Mouse (Mus musculus): Measurements from ENCODE around the gene Srebf2. TPM values are rescaled to one million over a fixed set of nuclear protein-coding genes. Genes with fewer than 3 reads are reported as not detected.

The Srebf2 gene
- polyA plus RNA-seq, 1 experiment from 2014 or later, result 244 TPM

- WGBS, result 31% methylated on average over 11 of the region's 11 CpGs
- Histone ChIP-seq H3K9me3 (no peaks in the 10 kb centered on the region), H3K27me3 (peaks cover 78% of the 10 kb centered on the region), H3K4me1 (peaks cover 43% of the 10 kb centered on the region), H3K9ac (no peak overlapping the region), H3K4me3 (replicated peaks) (no peak overlapping the region), H3K4me2 (no peak overlapping the region), H3K36me3 (replicated peaks) (no peaks in the 10 kb centered on the region), H3K27ac (no peak overlapping the region)
- ATAC-seq (ENCODE audit: low FRiP score), result no peak
Observed at GRCm38 (mm10) chr15:82215332-82216046, 68.5 kb downstream of the Srebf2 start.

- Histone ChIP-seq H3K27me3 (peaks cover 70% of the 10 kb centered on the region), H3K4me2 (no peak overlapping the region), H3K4me3 (replicated peaks) (no peak overlapping the region), H3K4me1 (peaks cover 49% of the 10 kb centered on the region), H3K27ac (no peak overlapping the region), H3K9ac (no peak overlapping the region), H3K9me3 (no peaks in the 10 kb centered on the region), H3K36me3 (replicated peaks) (no peaks in the 10 kb centered on the region)
- WGBS, result 41% methylated on average over 20 of the region's 20 CpGs
- no peak for ATAC-seq (ENCODE audit: low FRiP score)
Observed at GRCm38 (mm10) chr15:82216142-82216827, 69.3 kb downstream of the Srebf2 start.

- Histone ChIP-seq H3K4me1 (peaks cover 42% of the 10 kb centered on the region), H3K4me2 (no peak overlapping the region), H3K27ac (no peak overlapping the region), H3K9ac (0 out of 2 replicates have a peak overlapping the region, but pooled peaks have one; percentile 12), H3K9me3 (no peaks in the 10 kb centered on the region), H3K4me3 (replicated peaks) (no peak overlapping the region), H3K36me3 (replicated peaks) (no peaks in the 10 kb centered on the region), H3K27me3 (peaks cover 62% of the 10 kb centered on the region)
- ATAC-seq (ENCODE audit: low FRiP score), result no peak
- 10% methylated on average over 7 of the region's 7 CpGs for WGBS
Observed at GRCm38 (mm10) chr15:82217039-82217438, 70.1 kb downstream of the Srebf2 start.

GRCm38 (mm10) chr15:82217980-82218379, 71.0 kb downstream of the Srebf2 start:
- Histone ChIP-seq H3K9ac (no peak overlapping the region), H3K4me1 (peaks cover 34% of the 10 kb centered on the region), H3K4me2 (no peak overlapping the region), H3K36me3 (replicated peaks) (no peaks in the 10 kb centered on the region), H3K27ac (no peak overlapping the region), H3K9me3 (no peaks in the 10 kb centered on the region), H3K27me3 (peaks cover 62% of the 10 kb centered on the region), H3K4me3 (replicated peaks) (no peak overlapping the region)
- no peak for ATAC-seq (ENCODE audit: low FRiP score)
- 30% methylated on average over 9 of the region's 9 CpGs for WGBS

- no peak for ATAC-seq (ENCODE audit: low FRiP score)
- Histone ChIP-seq H3K36me3 (replicated peaks) (no peaks in the 10 kb centered on the region), H3K27ac (no peak overlapping the region), H3K27me3 (peaks cover 63% of the 10 kb centered on the region), H3K4me2 (no peak overlapping the region), H3K4me3 (replicated peaks) (no peak overlapping the region), H3K9me3 (no peaks in the 10 kb centered on the region), H3K4me1 (peaks cover 41% of the 10 kb centered on the region), H3K9ac (no peak overlapping the region)
- 84% methylated on average over 26 of the region's 26 CpGs for WGBS
Observed at GRCm38 (mm10) chr15:82218778-82219666, 72.0 kb downstream of the Srebf2 start.

- Histone ChIP-seq H3K36me3 (replicated peaks) (no peaks in the 10 kb centered on the region), H3K9ac (no peak overlapping the region), H3K4me3 (replicated peaks) (no peak overlapping the region), H3K27ac (no peak overlapping the region), H3K4me1 (peaks cover 48% of the 10 kb centered on the region), H3K4me2 (no peak overlapping the region), H3K9me3 (no peaks in the 10 kb centered on the region), H3K27me3 (peaks cover 63% of the 10 kb centered on the region)
- no peak for ATAC-seq (ENCODE audit: low FRiP score)
- WGBS, result 52% methylated on average over 11 of the region's 12 CpGs
Observed at GRCm38 (mm10) chr15:82220003-82220675, 73.2 kb downstream of the Srebf2 start.

- Histone ChIP-seq H3K4me2 (no peak overlapping the region), H3K27ac (no peak overlapping the region), H3K9me3 (no peaks in the 10 kb centered on the region), H3K27me3 (peaks cover 61% of the 10 kb centered on the region), H3K36me3 (replicated peaks) (no peaks in the 10 kb centered on the region), H3K4me1 (peaks cover 39% of the 10 kb centered on the region), H3K9ac (peak overlapping the region; percentile 12; the same call in 1 of the 2 replicates), H3K4me3 (replicated peaks) (no peak overlapping the region)
- ATAC-seq (ENCODE audit: low FRiP score), result no peak
- WGBS, result 66% methylated on average over 14 of the region's 14 CpGs
Observed at GRCm38 (mm10) chr15:82221104-82221860, 74.3 kb downstream of the Srebf2 start.

GRCm38 (mm10) chr15:82223251-82223650, 76.3 kb downstream of the Srebf2 start:
- H3K4me3 ChIP-seq (replicated peaks), result no peak overlapping the region
- no peak for ATAC-seq (ENCODE audit: low FRiP score)

GRCm38 (mm10) chr15:82223657-82224601, 76.9 kb downstream of the Srebf2 start, which contains the start of gene Tnfrsf13c:
Tnfrsf13c (minus strand) TSS chr15:82224369.
- peak within 1 kb of the TSS; percentile 36 for H3K4me3 ChIP-seq (replicated peaks)
- H3K4me2 ChIP-seq, result peak within 1 kb of the TSS; percentile 62
- ATAC-seq (ENCODE audit: low FRiP score), result no peak
- H3K36me3 ChIP-seq (replicated peaks), result no peaks in the 10 kb centered on the region
- H3K9ac ChIP-seq, result 0 out of 2 replicates have a peak within 1 kb of the TSS, but pooled peaks have one; percentile 30
- H3K4me1 ChIP-seq, result peaks cover 28% of the 10 kb centered on the region
- H3K9me3 ChIP-seq, result no peaks in the 10 kb centered on the region
- H3K27me3 ChIP-seq, result peaks cover 48% of the 10 kb centered on the region
- WGBS, result 1% methylated on average over 43 of the region's 44 CpGs
- H3K27ac ChIP-seq, result no peak within 1 kb of the TSS

More at GRCm38 (mm10) chr15:82223251-82223650, 76.3 kb downstream of the Srebf2 start:
- Histone ChIP-seq H3K27ac (no peak overlapping the region), H3K9ac (no peak overlapping the region), H3K4me2 (no peak overlapping the region), H3K36me3 (replicated peaks) (no peaks in the 10 kb centered on the region), H3K9me3 (no peaks in the 10 kb centered on the region), H3K27me3 (peaks cover 53% of the 10 kb centered on the region), H3K4me1 (peaks cover 28% of the 10 kb centered on the region)
- 63% methylated on average over 7 of the region's 7 CpGs for WGBS

GRCm38 (mm10) chr15:82224602-82225215, 77.7 kb downstream of the Srebf2 start:
- Histone ChIP-seq H3K27me3 (peaks cover 43% of the 10 kb centered on the region), H3K27ac (no peak overlapping the region), H3K9me3 (no peaks in the 10 kb centered on the region), H3K4me3 (replicated peaks) (no peak overlapping the region), H3K4me1 (peaks cover 31% of the 10 kb centered on the region), H3K9ac (no peak overlapping the region), H3K36me3 (replicated peaks) (no peaks in the 10 kb centered on the region), H3K4me2 (peak overlapping the region; percentile 62)
- no peak for ATAC-seq (ENCODE audit: low FRiP score)
- WGBS, result 38% methylated on average over 7 of the region's 7 CpGs

Data from forebrain, embryonic 12.5 days (tissue).